Mouse (Mus musculus) adrenal gland, adult 2 months (tissue): ENCODE data around the gene Meis3. TPM values are rescaled to one million over a fixed set of nuclear protein-coding genes. Genes with fewer than 3 reads are reported as not detected.

Experiments
- DNase-seq: peaks from one replicate; pipeline ENCODE4 v3.0.0; 2021
- polyA plus RNA-seq: library from polyadenylated mRNA; depleted of rRNA; stranded (reverse); fragments of >200 nt; gene quantifications from 2 replicates; pipeline ENCODE4 v1.2.3, GENCODE M21; 2012
- total RNA-seq, 2 experiments: library from RNA; stranded (reverse); gene quantifications; 2 replicates each; pipeline ENCODE4 v1.2.3; 2021

Meis3 gene
- total and polyA plus RNA-seq, 3 experiments = 11.5 to 59.3 (median 13.8) TPM

DNA sequence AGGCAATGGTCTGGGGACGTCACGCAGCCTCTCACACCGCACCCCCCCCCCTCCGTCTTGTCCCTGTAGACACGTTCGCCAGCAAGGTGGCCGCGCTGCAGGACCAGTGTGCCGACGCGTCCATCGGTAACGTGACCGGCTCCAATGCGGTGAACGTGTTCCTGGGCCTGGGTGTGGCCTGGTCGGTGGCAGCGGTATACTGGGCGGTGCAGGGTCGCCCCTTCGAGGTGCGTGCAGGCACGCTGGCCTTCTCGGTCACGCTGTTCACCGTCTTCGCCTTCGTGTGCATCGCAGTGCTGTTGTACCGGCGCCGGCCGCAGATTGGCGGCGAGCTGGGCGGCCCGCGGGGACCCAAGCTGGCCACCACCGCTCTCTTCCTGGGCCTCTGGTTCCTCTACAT, 16.2 kb upstream of the Meis3 start:
- DNase-seq = no peak

DNA sequence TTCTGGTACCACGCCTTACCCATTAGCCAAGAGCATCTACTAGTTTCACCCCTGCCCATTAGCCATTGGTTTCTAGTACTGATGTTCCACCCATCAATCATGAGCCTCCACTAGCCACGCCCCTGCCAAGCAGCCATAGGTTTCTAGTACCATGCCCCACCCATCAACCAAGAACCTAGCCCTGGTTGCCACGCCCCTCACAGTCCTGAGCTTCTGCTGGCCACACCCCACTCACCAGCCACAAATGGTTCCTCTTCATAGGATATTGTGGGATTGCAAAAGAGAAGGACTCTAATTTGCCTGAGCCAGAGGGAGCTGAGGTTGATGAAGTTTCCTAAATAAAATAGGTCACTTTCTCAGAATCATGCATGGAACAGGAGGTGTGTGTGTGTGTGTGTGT, 14.2 kb upstream of the Meis3 start:
- DNase-seq = no peak

DNA sequence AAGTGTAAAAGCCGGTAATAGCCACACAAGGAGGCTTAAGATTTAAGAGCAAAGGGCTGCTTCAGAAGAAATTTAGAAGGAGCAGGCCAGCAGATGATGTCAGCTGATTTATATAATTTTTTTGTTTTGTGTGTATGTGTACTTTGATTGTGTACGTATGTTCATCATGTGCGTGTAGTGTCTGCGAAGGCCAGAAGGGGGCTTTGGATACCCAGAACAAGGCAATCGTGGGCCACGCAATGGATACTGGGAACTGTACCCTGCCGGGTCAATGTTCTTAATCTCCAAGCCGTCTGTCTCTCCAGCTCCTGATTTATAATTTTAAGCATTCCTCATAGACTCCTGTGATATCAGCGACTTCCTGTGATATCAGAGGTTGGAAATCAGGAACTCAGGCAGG, 13.6 kb upstream of the Meis3 start:
- DNase-seq = no peak

DNA sequence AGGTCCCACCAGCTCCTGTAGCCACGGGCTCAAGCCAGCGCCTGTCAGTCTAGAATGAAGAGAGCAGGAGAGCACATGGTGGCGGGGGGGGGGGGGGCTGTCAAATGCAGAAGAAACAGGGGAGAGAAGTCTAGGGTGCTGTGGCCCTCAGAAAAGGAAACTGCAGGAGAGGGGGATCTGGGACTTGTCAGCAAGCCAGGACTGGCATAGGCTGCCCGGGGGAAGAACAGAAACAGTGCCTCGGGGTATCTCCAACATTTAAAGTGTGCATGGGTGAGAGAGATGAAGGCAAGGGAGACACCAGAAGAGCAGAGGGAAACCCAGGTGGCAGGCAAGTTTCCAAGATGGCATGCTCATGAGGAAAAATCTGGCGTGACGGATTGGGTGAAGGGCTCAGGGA, 12.9 kb upstream of the Meis3 start:
- DNase-seq = no peak

DNA sequence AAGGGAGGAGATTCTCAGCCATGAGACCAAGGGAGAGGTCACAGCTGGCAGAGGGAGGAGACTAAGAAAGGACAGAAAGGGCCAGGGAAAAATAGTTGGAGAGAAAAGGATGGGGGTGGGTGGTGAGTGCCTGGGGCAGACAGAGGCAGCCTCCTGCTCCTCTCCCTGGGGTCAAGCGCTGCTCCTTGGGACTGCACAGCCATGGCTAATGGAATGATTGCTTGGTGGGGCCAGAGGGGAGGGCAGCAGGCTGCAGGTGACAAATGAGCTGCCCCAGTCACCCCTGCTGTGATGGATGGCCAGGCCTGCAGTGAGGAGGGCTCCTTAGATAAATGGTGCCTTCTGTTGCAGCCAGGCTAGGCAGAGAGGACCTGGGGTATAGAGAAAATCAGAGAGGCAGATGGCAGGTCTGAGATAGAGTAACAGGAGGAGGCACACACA, 2.7 kb upstream of the Meis3 start:
- no peak for DNase-seq

DNA sequence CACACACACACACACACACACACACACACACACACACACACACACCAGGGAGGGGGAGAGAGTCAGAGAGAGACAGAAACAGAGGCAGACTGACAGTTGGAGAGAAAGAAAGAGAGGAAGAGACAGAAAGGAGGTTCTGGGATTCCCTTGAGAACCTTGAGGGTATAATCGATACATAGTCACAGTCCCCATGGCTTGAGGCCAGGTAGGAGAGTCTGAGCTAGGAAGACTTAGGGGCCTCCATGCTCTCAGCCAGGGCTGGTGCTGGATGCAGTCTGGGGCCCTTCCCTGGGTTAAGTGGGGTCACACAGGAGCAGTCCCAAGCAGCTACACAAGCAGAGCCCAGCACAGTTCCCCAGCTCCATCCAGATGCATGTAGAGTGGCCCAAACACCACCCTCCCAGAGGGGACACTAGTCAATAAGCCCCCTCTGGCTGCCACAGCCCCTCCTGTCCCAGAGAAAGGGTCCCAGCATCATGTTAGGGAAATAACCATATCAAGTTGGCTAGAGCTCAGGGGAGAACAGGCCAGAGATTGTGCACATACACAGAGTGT, 2.2 kb upstream of the Meis3 start:
- DNase-seq = no peak

DNA sequence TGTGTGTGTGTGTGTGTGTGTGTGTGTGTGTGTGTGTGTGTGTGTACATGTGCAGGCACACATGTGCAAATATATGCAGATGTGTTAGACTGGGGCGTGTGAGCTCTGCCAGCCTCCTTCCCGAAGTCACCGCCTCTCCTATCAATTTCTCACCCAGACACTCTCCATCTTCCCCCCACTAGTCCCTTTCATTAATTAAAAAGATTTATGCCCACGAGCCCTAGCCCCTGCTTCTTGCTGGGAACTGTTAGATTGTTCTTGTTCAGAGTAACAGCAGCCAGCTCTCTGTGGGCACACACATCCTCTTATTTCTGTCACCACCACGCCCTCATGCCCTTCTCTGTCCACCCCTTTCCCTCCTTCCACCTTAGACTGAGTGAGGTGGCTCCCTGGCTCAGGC, 1.7 kb upstream of the Meis3 start:
- DNase-seq = no peak

DNA sequence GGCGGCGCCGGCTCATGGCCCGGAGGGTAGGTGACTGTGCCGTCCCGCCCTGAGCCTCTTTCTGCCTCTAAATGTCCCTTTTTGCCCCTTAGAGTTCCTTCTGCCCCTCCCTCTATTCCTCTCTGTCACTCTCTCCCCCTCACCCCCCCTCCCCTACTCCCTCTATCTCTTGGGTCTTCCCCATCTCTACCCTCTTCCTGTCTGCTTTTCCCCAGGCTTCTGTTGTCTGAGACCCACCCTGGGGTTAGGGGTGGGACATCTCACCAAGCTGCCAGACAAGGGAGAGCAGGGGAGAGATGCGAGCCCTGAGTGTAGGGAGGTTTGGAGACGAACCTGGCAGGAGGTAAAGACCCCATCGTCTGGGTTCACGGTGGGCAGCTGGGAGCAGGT, 647 bp downstream of the Meis3 start:
- DNase-seq = no peak

DNA sequence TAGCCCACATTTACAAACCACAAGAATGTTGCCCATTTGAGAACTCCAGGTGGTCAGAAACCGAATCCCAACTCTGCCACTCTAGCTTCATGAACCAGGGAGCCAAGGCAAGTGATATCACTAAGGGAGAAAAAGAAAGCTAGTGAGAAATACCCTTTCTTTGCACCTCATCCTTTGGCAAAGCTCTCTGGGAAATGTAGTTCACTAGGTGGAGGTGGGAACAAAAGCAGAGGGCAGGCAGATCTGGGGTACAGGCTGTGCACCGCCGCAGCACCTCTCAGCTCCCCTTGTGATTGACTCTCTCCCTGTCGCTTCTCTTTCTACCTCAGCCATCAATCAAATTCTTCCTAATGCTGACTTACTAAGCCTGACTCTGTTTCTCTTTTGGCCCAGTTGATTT, 3.2 kb downstream of the Meis3 start:
- DNase-seq = no peak

DNA sequence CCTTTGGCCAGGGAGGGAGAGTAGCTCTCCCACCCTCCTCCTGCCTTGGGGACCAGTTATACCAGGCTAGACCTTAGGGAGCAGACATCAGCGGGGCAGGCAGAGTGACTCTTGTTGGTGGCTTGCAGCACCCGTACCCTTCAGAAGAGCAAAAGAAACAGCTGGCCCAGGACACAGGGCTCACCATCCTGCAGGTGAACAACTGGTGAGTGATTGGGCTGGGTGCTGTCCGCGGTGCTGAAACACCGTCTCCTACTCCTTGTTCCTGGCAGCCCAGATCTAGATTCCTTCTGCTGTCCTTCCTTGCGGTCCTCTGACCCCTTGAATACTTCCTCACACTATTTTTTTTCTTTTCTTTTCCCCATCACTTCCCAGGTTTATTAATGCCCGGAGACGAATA, 8.8 kb downstream of the Meis3 start:
- DNase-seq = peak; percentile 49

DNA sequence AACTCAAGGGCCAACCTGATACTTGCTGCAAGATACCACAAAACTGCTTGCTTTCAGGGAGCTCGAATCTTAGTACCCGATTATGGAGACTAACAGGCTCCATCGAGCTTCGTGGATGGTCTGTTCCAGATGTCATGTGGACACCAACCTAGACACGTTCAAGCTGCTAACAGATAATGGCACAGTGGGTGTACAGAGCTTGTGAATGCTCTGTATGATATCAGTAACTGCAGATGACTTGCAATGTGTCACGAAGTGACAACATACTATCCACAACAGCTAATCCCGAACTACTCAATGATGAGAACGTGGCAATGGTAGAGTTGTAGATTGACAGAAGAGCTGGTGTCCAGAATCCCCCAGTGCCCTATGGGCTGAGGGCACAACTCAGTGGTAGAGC, 12.6 kb downstream of the Meis3 start:
- no peak for DNase-seq

DNA sequence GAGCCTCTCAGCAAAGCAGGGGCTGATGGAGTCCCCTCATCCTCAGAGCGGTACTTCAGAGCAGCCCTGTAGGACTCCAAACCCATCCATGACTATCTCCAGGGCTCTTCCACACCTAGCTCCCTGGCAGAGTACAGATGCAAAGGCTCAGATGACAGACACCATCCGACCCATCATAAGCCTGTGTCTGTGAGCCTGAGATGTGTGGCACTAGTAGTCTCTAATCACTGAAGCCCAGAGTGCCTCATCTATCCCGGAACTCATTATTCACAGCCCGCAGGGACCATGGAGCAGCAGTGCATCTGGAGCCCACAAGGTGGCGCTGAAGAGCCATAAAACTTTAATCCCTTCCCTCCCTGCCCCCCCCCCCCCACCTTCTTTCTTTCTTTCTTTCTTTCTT, 17.4 kb downstream of the Meis3 start:
- DNase-seq = peak; percentile 66

DNA sequence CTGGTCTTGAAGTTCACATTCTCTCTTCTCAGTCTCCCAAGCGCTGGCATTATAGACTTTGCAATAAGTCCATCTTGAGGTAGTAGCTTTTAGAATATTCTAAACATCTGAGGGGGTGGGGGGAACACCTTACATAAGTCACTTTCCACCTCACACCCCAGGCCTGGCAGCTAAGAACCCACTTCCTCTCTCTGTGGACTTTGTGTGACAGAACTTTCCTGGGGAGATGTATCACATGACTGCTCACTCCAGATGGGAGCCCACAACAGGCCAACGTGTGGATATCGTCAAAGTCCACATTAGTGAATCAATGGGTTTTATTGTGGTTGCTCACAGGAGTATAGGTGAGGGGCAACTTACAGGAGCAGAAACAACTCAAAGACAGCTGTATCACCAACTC, 18.8 kb downstream of the Meis3 start:
- no peak for DNase-seq

DNA sequence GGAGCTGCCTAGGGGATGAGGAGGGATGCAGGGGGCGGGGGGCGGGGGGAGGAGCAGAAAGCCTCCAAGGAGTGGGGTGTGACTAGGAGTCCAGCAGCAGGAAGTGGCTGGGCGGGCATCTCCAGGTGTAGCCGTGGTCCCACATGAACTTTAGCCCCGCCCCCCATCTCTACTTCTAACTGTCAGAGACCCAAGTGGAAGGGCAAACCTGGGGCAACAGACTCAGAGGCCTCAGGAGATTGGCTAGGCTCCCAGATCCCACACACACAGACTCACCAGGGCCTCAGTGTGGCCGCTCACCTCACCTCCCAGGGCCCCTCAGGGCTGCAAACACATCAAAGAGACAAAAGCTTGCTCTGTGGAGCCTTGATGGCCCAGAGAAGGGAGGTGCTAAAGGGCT, 21.7 kb downstream of the Meis3 start:
- DNase-seq = no peak

DNA sequence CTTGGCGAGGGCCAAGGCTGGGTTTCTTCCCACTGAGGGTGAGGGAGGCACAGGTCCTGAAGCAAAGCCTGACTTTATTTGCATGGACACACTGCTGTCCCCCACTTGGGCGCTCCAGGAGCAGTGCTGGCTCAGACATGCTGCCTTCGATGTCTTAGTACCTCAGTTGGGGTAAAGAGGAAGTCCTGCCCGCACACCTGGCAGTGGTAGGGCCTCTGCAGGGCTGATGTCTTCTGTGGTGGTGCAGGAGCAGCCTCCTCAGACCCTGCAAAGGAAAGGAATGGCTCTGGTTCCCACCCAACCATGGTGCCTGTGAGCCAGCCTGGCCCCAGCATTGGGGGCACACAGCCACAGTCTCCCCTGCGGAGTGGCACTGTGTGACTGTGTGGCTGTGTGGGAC, 22.3 kb downstream of the Meis3 start:
- no peak for DNase-seq

DNA sequence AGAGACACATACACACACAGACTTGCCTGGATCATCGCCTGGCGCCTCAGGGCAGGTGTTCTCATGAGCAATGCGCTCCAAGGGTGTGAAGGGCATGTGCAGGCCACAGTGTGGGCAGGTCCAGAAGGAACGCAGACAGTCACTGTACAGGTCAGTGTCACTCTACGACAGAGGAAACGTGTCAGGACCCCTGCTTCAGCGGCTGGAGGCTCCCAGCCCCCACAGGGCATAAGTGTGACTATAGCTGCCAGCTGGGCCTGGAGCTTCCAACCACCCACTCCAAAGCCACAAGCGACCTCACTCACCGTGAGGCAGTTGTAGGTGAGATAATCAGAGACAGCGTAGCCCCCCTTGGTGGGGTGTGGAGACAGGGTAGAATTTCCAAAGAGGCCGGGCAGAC, 23.6 kb downstream of the Meis3 start:
- DNase-seq = no peak

DNA sequence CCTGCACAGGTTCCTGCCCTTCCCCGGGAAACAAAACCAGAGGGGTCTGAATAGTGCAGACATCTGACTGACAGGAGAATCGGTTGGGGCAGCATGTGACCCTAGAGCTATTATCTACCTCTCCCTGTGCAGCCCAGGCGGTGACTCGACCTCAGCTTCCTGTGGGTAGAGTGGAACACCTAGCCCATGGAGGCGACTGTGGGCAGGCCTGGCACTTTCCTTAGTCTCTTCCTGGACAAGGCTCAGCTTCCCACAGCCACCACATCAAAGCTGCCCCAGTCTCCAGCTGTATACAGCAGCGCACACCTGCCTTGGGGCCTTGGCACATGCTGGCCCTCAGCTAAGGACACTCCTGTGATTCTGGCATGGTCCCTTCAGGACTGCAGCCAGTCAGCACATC, 26.2 kb downstream of the Meis3 start:
- DNase-seq = no peak

DNA sequence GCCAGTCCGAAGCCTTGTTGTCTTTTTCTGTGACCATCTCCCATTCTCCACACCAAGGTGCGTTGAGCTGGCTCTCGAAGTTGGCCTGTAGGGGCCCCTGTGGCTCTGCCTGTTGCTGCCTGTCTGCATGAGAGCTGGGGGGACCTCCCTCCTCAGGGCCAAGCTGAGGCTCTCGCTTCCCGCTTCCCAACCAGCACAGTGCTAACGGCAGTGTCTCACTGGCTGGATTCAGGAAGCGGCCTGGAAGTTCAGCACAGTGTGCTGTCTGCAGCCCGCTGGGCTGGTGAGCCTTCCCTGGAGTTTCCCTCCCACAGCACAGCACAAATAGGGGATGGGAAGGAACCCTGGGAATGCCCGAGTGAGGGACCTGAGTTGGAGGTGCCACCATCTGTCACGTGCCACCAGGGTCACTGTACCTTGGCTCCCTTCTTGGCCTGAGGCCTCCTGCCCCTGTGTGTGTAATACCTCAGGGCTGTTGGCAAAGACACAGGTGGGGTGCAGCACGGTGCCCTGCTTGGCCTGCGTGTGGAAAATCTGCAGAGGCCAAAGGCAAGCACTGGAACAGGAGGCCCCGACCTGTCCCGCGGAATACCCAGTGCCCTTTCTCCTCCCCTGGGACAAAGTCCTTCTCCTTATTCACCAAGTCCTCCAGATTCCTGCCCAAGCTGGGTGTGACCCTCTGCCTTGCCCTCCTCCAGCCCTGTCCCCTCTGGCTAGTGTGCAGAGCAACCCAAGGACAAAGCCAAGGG, 28.0 kb downstream of the Meis3 start:
- DNase-seq = peak; percentile 23

DNA sequence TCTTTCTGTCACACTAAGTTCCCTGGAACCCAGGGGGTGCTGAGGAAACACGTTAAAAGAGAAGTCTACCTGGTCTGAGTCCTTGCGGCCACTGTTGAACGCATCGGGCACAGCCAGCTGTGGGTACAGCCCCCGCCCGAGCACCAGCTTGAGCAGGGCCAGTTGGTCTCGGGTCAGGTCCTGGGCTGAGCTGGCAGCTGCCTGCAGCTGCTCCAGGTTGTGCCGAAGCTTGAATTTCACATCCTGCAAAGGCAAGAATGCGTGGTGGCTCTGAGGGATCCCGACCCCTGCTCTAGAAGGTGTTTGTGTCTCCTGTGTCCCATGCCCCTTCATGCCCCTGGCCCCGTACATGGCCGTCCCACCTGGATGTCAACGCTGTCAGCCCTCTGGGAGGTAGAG, 28.6 kb downstream of the Meis3 start:
- DNase-seq = no peak

DNA sequence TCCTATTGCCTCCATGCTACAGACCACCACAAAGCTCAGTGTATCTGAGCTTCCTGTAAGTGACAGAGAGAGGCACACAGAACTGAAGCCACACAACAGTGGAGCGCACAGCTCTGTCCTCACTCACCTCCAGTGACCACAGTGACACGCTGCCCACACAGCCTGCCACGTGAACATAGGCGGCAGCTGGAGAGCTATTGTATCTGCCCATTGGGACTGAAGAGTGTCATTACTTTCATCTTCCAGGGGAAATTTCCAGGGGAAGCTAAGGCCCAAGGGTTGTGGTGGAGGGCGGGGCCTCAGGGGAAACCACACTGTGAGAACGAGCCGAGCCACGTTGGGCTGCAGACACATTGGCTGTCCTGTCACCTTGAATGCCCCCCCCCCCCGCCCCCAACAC, 29.9 kb downstream of the Meis3 start:
- no peak for DNase-seq

DNA sequence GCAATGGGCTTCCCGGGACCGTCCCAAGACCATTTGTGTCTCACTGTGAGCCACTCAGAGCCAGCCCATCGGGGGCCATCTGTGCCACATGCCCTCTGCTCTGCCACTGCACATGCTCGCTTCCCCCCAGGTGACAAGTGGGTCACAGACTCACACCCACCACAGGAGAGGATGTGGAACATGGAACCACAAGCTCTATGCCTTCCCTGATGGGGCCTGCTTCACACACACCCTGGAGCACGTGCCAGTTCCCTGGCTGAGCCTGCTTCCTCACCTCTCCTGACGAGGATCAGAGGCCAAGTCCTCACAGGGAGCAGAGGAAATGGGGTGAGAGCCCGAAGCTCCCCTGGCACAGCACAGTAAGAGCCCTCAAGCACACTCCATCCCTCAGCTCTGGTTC, 32.2 kb downstream of the Meis3 start:
- DNase-seq = no peak

DNA sequence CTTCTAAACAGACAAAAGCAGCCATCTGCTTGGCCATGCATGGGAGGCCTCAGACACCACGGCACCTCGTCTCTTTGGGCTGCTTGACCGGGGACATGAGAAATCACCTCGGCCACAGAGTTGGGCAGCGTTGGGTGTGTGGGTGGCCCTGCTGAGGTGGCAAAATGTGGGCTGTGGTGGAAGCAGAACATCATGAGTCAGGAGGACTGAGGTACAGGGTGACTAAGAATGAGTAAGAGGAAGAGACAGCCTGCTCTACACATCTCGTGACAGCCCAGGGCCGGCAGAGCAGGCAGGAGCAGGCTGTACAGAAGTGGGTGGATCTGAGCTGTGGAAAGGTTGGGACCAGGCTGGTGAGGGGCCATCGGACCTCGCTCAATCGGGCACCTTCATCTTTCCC, 32.6 kb downstream of the Meis3 start:
- peak; percentile 80 for DNase-seq

DNA sequence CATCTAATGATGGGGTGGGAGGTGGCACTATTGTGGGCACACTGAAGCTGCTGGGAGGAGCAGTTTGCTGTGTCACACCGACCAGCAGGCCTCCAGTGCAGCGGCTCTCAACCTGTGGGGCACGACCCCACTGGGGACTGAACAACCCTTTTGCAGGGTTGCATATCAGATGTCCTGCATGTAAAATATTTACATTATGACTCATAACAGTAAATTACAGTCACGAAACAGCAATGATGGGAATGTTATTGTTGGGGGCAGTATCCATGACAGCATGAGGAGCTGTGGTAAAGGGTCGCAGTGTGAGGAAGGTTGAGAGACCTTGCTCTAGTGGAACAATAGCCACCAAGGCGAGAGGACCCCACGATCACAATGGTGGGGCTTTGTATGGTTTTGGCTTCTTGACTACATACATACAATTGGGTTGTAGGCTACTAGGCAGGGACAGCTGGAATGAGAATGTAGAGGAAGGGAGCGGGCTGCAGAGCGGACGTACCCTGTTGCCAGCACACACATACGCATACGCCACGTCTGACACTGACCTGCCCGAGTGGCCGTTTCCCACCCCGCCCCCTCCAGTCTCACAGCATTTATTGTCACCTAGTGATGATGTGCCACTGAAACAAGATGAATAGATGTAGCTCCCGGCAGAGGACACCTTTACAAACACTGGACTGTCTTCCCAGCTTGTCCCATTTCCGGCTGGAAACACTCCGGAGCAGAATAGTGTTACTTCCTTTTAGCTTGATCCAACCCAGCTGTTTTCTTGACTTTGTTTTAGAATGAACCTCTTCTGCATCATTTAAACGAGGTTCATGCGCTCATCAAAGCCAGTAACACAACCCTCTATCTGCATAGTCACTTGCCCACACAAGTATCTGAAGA, 34.1 kb downstream of the Meis3 start:
- no peak for DNase-seq
